Mouse (Mus musculus): ENCODE results near the gene Zfp142. TPM values are rescaled to one million over a fixed set of nuclear protein-coding genes. Genes with fewer than 3 reads are reported as not detected.

Gene Zfp142
- total RNA-seq (2023) = 10 to 100 TPM; 18.2 to 24.7 TPM

DNA sequence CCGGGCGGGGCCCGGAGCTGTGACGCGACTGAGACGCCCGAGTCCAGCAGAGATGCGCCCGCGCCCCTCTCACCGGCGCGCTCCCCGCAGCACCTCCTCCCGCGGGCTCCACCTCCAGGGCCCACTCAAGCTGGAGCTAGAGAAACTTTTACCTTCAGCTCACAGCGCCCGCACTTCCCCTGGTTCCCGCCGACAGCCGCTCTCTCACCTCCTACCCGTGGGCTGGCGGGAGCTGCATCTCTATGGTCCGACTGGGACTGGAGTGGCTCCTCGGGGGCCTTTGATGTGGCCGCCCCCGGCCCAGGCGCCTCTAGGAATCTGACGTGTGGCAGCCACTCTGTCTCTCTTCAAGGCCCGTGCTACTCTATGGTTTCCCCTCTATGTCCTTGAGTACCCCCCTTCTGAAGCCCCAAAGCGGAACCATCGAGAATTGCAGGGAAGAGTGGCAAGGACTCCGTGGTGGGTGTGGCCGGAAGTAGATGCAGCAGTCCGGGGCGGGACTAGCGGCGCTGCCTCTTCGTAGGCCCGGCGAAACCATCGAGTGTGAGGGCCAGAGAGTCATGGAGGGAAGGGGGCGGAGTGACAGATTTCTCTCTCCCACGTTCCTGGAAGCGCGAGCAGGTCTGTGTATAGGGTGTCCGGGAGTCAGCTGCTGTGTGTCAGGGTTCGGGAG lies at the start of gene Zfp142, which contains the start of gene Bcs1l:
Gene Zfp142 (minus strand): TSS at position 474 of the 673 bp plus-strand sequence.
Gene Bcs1l (plus strand): TSS at position 517 of the 673 bp plus-strand sequence.

DNA sequence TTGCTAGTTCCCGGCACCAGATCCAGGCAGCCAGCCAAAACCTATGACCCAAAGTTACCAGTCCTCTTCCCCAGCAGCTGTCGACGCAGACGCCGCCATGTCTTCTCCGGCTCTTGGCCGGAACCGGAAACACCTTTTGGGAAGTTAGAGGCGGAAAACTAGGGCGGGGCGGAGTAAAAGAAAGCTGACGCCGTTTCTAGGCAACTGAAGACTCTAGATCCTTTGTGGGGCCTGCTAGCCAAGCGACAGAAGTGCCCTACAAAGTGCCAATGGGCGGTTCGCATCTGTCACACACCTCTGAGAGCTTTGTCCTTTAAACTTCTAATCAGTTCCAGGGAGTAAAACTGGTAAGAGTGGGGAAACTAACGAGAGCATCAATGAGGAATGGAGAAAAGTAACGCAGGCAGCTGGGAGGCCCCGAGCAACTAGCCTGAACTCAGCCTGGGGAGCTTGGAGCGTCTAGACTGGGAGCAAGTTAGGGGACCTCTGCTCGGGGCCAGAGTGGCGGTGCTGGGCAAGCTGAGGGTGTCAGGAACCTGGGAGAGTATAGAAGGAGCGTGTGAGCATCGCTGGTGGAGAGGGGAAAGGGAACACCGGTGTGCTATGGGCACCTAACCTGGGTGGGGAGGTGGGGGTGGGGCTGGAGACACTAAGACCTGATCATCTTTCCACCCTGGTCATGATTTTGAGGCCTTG lies 13.4 kb upstream of the Zfp142 start, which contains the start of the genes Rnf25 and Stk36:
Gene Rnf25 (minus strand): TSS at position 131 of the 696 bp plus-strand sequence.
Gene Stk36 (plus strand): TSS at position 179 of the 696 bp plus-strand sequence.

DNA sequence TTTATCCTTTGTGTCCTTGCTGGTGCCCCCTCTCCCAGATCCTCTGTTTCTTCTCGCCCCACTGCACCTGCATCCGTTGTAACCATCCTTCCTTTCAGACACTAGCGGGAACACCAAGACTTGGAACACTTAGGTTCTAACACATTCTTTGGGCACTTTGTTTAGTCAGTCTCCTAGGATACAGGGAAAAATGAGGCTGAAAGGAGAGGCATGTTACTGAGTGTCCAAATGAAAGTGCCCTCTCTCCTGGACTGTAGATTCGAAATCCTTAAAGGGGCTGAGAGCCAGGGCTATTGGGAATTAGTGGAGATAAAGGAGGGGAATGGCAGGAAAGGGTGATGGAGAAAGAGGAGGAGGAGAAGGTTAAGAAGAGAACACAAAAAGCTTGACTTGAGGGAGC lies 43.9 kb downstream of the Zfp142 start, which contains the start of gene Usp37:
Gene Usp37 (minus strand): TSS at position 101 of the 400 bp plus-strand sequence.

GRCm38 (mm10) chr1:74542451-74542961 lies 45.5 kb downstream of the Zfp142 start, which contains the start of gene Plcd4:
Gene Plcd4 (plus strand): TSS chr1:74542888.

Other genes starting within 250 kb of the Zfp142 start
- not detected for gene Catip, start 226.1 kb downstream of the Zfp142 start, total RNA-seq (2023)
- gene Slc11a1, start 213.1 kb downstream of the Zfp142 start, total RNA-seq (2023) = 100 to 1,000 TPM; 174 to 175 TPM
- 100 to 1,000 TPM; 149 to 153 TPM for gene Ctdsp1, start 196.7 kb downstream of the Zfp142 start, total RNA-seq (2023)
- under 1 TPM in 1 of 2 experiments, not detected in 1; 0.13 TPM for gene Vil1, start 178.9 kb downstream of the Zfp142 start, total RNA-seq (2023)
- gene Cnot9, start 82.2 kb downstream of the Zfp142 start, total RNA-seq (2023) = 10 to 100 TPM; 26.2 to 26.8 TPM
- gene Plcd4, start 45.4 kb downstream of the Zfp142 start, total RNA-seq (2023) = under 1 TPM in 1 of 2 experiments, not detected in 1; 0.20 TPM
- gene Usp37, start 44.0 kb downstream of the Zfp142 start, total RNA-seq (2023) = 10 to 100 TPM; 17.2 to 19.1 TPM
- gene Bcs1l, start within 50 bp of the Zfp142 start, total RNA-seq (2023) = 1 to 10 TPM; 7.9 to 8.3 TPM
- gene Rnf25, start 13.2 kb upstream of the Zfp142 start, total RNA-seq (2023) = 10 to 100 TPM; 43.7 to 50.1 TPM
- gene Stk36, start 13.2 kb upstream of the Zfp142 start, total RNA-seq (2023) = 1 to 10 TPM in 1 of 2 experiments, under 1 TPM in 1; 0.64 to 2.1 TPM
- gene Ttll4, start 73.5 kb upstream of the Zfp142 start, total RNA-seq (2023) = 10 to 100 TPM; 15.2 to 20.1 TPM
- gene Cyp27a1, start 125.3 kb upstream of the Zfp142 start, total RNA-seq (2023) = 10 to 100 TPM; 33.1 to 41.0 TPM
- gene Prkag3, start 161.0 kb upstream of the Zfp142 start, total RNA-seq (2023) = not detected
- 1 to 10 TPM; 1.7 to 1.8 TPM for gene Wnt6, start 183.6 kb upstream of the Zfp142 start, total RNA-seq (2023)
- not detected for gene Wnt10a, start 203.3 kb upstream of the Zfp142 start, total RNA-seq (2023)